Mouse (Mus musculus) liver, embryonic 11.5 days (tissue): ENCODE results near the gene Vmn1r79. TPM values are rescaled to one million over a fixed set of nuclear protein-coding genes. Genes with fewer than 3 reads are reported as not detected.
"Not testable (repeated sequence)": the region's sequence is repeated elsewhere in the genome, so short reads cannot be mapped to it uniquely, and the experiment has no call there.

Source experiments
- ATAC-seq: fragments of 200-750 bp; cut with Nextera tagmentation; replicated peaks from 2 replicates; pipeline ENCODE4 v1.8.0; 2017; ENCODE audit warnings: moderate number of reproducible peaks, mild to moderate bottlenecking, moderate TSS enrichment, moderate library complexity; ENCODE audit not compliant: low FRiP score
- DNase-seq: peaks from one replicate; pipeline ENCODE4 v3.0.0-alpha.2; 2017; ENCODE audit warnings: low spot score
- H3K27ac ChIP-seq: fragments of 300-500 bp; sonication (generic); 2 replicates; pipeline ENCODE4 v1.5.1; 2014; ENCODE audit warnings: mild to moderate bottlenecking, low read depth, low read length, control low read depth
- H3K27me3 ChIP-seq: fragments of 300-500 bp; sonication (generic); replicated peaks from 2 replicates; pipeline ENCODE4 v1.6.1; 2014; ENCODE audit warnings: low read length, mixed read lengths; ENCODE audit not compliant: control insufficient read depth, insufficient read depth
- H3K36me3 ChIP-seq: fragments of 300-500 bp; sonication (generic); 2 replicates; pipeline ENCODE4 v1.6.1; 2014; ENCODE audit warnings: mild to moderate bottlenecking, low read length, moderate library complexity, mixed read lengths; ENCODE audit not compliant: control insufficient read depth, insufficient read depth
- H3K4me1 ChIP-seq: fragments of 300-500 bp; sonication (generic); replicated peaks from 2 replicates; pipeline ENCODE4 v1.6.1; 2014; ENCODE audit warnings: low read length, mixed read lengths; ENCODE audit not compliant: control insufficient read depth, insufficient read depth
- H3K4me2 ChIP-seq: fragments of 300-500 bp; sonication (generic); 2 replicates; pipeline ENCODE4 v1.6.1; 2014; ENCODE audit warnings: mild to moderate bottlenecking, control low read depth, moderate library complexity
- H3K4me3 ChIP-seq: fragments of 300-500 bp; sonication (generic); 2 replicates; pipeline ENCODE4 v1.5.1; 2014; ENCODE audit warnings: low read depth, low read length, control low read depth
- H3K9ac ChIP-seq: fragments of 300-500 bp; sonication (generic); 2 replicates; pipeline ENCODE4 v1.6.1; 2014; ENCODE audit warnings: low read depth, low read length, control low read depth
- H3K9me3 ChIP-seq: fragments of 300-500 bp; sonication (generic); 2 replicates; pipeline ENCODE4 v1.6.1; 2016; ENCODE audit warnings: low read length, inconsistent platforms, mixed read lengths; ENCODE audit not compliant: control insufficient read depth
- WGBS: fragments of 180-500 bp; shearing (Covaris S2); extraction: QIAGEN DNeasy Blood & Tissue Kit; methylation state at CpG from one replicate; pipeline ENCODE4 v1.1.7; 2014; 5-methylcytosine and 5-hydroxymethylcytosine counted together
- polyA plus RNA-seq: library from polyadenylated mRNA; unstranded; fragments of >200 nt; fragmentation: Nextera tagmentation; extraction: Ambion mirVana; gene quantifications from 2 replicates; pipeline ENCODE4 v1.2.1, GENCODE M21; 2014

Gene Vmn1r79
- not detected in 2 replicates for polyA plus RNA-seq

- not testable (repeated sequence) for H3K27me3 ChIP-seq, H3K4me3 ChIP-seq, DNase-seq, H3K9ac ChIP-seq, H3K36me3 ChIP-seq, ATAC-seq, H3K9me3 ChIP-seq, H3K4me1 ChIP-seq, H3K27ac ChIP-seq, H3K4me2 ChIP-seq
Observed at GRCm38 (mm10) chr7:12170979-12171378, at the start of gene Vmn1r79. Gene Vmn1r79 (plus strand): TSS chr7:12171279.

- Histone ChIP-seq H3K27ac (no peak within 1 kb of the TSS), H3K9ac (no peak within 1 kb of the TSS), H3K36me3 (no peaks in the 10 kb centered on the region), H3K4me2 (no peak within 1 kb of the TSS), H3K9me3 (no peaks in the 10 kb centered on the region), H3K4me1 (no peaks in the 10 kb centered on the region), H3K27me3 (no peaks in the 10 kb centered on the region), H3K4me3 (no peak within 1 kb of the TSS)
- WGBS = 52% methylated on average over 2 of the region's 2 CpGs
- ATAC-seq = no peak
- DNase-seq = no peak
Observed at GRCm38 (mm10) chr7:12149957-12150356, 21.1 kb upstream of the Vmn1r79 start, which contains the start of gene Vmn1r78. Gene Vmn1r78 (plus strand): TSS chr7:12150257.

GRCm38 (mm10) chr7:12156463-12156862, 14.6 kb upstream of the Vmn1r79 start:
- ATAC-seq, H3K4me2 ChIP-seq, H3K27me3 ChIP-seq, DNase-seq, H3K9me3 ChIP-seq, H3K36me3 ChIP-seq, H3K9ac ChIP-seq, H3K4me1 ChIP-seq, H3K4me3 ChIP-seq, H3K27ac ChIP-seq: not testable (repeated sequence)
- 31% methylated on average over 1 of the region's 1 CpGs for WGBS

- not testable (repeated sequence) for H3K9me3 ChIP-seq, ATAC-seq, H3K9ac ChIP-seq, H3K4me2 ChIP-seq, H3K36me3 ChIP-seq, H3K4me1 ChIP-seq, H3K27me3 ChIP-seq, H3K27ac ChIP-seq, DNase-seq, H3K4me3 ChIP-seq
- 56% methylated on average over 2 of the region's 2 CpGs for WGBS
Observed at GRCm38 (mm10) chr7:12172926-12173325, 1.8 kb downstream of the Vmn1r79 start.

GRCm38 (mm10) chr7:12188986-12189385, 17.9 kb downstream of the Vmn1r79 start, which contains the start of gene Vmn1r80:
Gene Vmn1r80 (plus strand): TSS chr7:12189286.
- Histone ChIP-seq H3K4me1 (no peaks in the 10 kb centered on the region), H3K4me3 (no peak within 1 kb of the TSS), H3K9ac (no peak within 1 kb of the TSS), H3K4me2 (no peak within 1 kb of the TSS), H3K27ac (no peak within 1 kb of the TSS), H3K36me3 (no peaks in the 10 kb centered on the region), H3K9me3 (no peaks in the 10 kb centered on the region), H3K27me3 (no peaks in the 10 kb centered on the region)
- DNase-seq (no peak), ATAC-seq (no peak)
- 79% methylated on average over 1 of the region's 1 CpGs for WGBS

GRCm38 (mm10) chr7:12204141-12204540, 33.1 kb downstream of the Vmn1r79 start:
- H3K9ac ChIP-seq = no peak overlapping the region
- WGBS = 64% methylated on average over 2 of the region's 2 CpGs
- H3K9me3 ChIP-seq = peaks cover 3% of the 10 kb centered on the region; the same call in 1 of the 2 replicates
- H3K4me1 ChIP-seq = no peaks in the 10 kb centered on the region
- no peaks in the 10 kb centered on the region for H3K36me3 ChIP-seq
- no peak overlapping the region for H3K27ac ChIP-seq
- no peak for ATAC-seq
- H3K4me3 ChIP-seq = no peak overlapping the region
- no peak overlapping the region for H3K4me2 ChIP-seq
- DNase-seq = no peak
- H3K27me3 ChIP-seq = no peaks in the 10 kb centered on the region

Other genes with a start within 250 kb of the Vmn1r79 start
- not detected in 2 replicates for gene Vmn1r76, start 233.1 kb upstream of the Vmn1r79 start, polyA plus RNA-seq
- not detected in 2 replicates for gene Vmn1r77, start 134.5 kb upstream of the Vmn1r79 start, polyA plus RNA-seq
- gene Vmn1r78, start 21.0 kb upstream of the Vmn1r79 start, polyA plus RNA-seq = not detected in 2 replicates
- not detected in 2 replicates for gene Vmn1r80, start 18.0 kb downstream of the Vmn1r79 start, polyA plus RNA-seq
- gene Vmn1r81, start 97.0 kb downstream of the Vmn1r79 start, polyA plus RNA-seq = not detected in 2 replicates
- not detected in 2 replicates for gene Vmn1r82, start 129.2 kb downstream of the Vmn1r79 start, polyA plus RNA-seq
- not detected in 2 replicates for gene Vmn1r83, start 158.2 kb downstream of the Vmn1r79 start, polyA plus RNA-seq
- gene Vmn1r84, start 198.0 kb downstream of the Vmn1r79 start, polyA plus RNA-seq = not detected in 2 replicates